Mouse (Mus musculus): Measurements from ENCODE around the gene Slc2a13.

- TF ChIP-seq POLR2A (IDR thresholded peaks at IDR 0.05; ENCODE audit: borderline replicate concordance, extremely low read depth, low read depth, low read length) (no peak), CTCF (IDR thresholded peaks at IDR 0.05; ENCODE audit: insufficient read depth, low read length) (no peak)
Observed at GRCm38 (mm10) chr15:91495014-91495413, 78.0 kb downstream of the Slc2a13 start.
